Mouse (Mus musculus) CH12.LX (cell line): Measurements from ENCODE around the gene Mmp14.

Experiments
- CTCF ChIP-seq, 2 experiments: IDR thresholded peaks in 1 of 2; conservative IDR thresholded peaks in 1 of 2; 2 replicates each; pipeline ENCODE4 v1.5.1; 2011 to 2012; ENCODE audit warnings: low read depth in 2 of 2, low read length in 2 of 2, improper control_type of control experiment in 1 of 2, inconsistent platforms in 1 of 2, mild to moderate bottlenecking in 1 of 2, moderate library complexity in 1 of 2
- POLR2A ChIP-seq: IDR thresholded peaks from 2 replicates; pipeline ENCODE4 v1.6.1; 2011; ENCODE audit warnings: low read depth, mild to moderate bottlenecking, improper control_type of control experiment, low read length
- UBTF ChIP-seq: IDR thresholded peaks from 2 replicates; pipeline ENCODE4 v1.6.1; 2012; ENCODE audit warnings: low read depth, mild to moderate bottlenecking, inconsistent platforms, low read length, improper control_type of control experiment, moderate library complexity

DNA sequence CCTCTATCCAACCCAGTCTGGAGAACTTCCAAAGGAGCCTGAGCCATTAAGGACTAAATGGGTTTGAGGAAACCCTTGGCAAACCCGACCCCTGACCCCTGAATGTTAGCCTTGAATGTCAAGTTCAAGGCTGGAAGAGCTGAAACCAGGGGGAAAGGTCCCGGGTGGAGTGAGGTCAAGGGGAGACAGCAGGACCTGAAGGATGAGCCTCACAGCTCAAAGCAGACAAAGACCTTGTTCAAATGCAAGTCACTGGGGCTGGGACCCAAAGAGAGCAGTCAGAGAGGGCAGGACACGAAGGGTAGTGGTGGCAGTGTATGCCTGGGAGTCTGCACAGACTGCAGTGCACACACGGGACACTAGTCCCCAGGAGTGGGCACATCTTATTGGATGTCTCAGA lies 10.0 kb downstream of the Mmp14 start:
- no peak for TF ChIP-seq UBTF
- TF ChIP-seq CTCF (conservative IDR thresholded peaks at IDR 0.05 in 1 of 2, IDR thresholded peaks at IDR 0.05 in 1 of 2; ENCODE audit: low read depth in 2 of 2, low read length in 2 of 2): no peak
- no peak for TF ChIP-seq POLR2A
